Mouse (Mus musculus) gastrocnemius, postnatal 36 days (tissue): Measurements from ENCODE around the gene Decr2. TPM values are rescaled to one million over a fixed set of nuclear protein-coding genes. Genes with fewer than 3 reads are reported as not detected.

ENCODE experiments used
- total RNA-seq, 2 experiments: library from RNA; stranded (reverse); gene quantifications; 2 replicates each; pipeline ENCODE4 v1.2.3; 2021

Decr2 gene
- total RNA-seq, 2 experiments from 2014 or later, result 2.3 to 2.8 TPM

Other genes with a start within 250 kb of the Decr2 start
- gene Gm20683, start 248.6 kb downstream of the Decr2 start, total RNA-seq, result 10 to 100 TPM; 18.6 to 19.2 TPM
- 10 to 100 TPM; 63.4 to 68.4 TPM for gene Rhot2, start 245.5 kb downstream of the Decr2 start, total RNA-seq
- gene Wdr90, start 228.8 kb downstream of the Decr2 start, total RNA-seq, result 1 to 10 TPM in 1 of 2 experiments, under 1 TPM in 1; 0.39 to 1.6 TPM
- gene Mcrip2, start 221.6 kb downstream of the Decr2 start, total RNA-seq, result 100 to 1,000 TPM in 1 of 2 experiments, 10 to 100 TPM in 1; 87.2 to 102 TPM
- 10 to 100 TPM; 28.9 to 32.2 TPM for gene Mettl26, start 215.3 kb downstream of the Decr2 start, total RNA-seq
- under 1 TPM; 0.59 to 0.69 TPM for gene Wfikkn1, start 209.5 kb downstream of the Decr2 start, total RNA-seq
- 10 to 100 TPM in 1 of 2 experiments, 1 to 10 TPM in 1; 8.5 to 10.8 TPM for gene Rab40c, start 170.6 kb downstream of the Decr2 start, total RNA-seq
- 10 to 100 TPM; 24.1 to 27.4 TPM for gene Pigq, start 145.4 kb downstream of the Decr2 start, total RNA-seq
- not detected for gene Nhlrc4, start 145.4 kb downstream of the Decr2 start, total RNA-seq
- gene A930017K11Rik, start 137.8 kb downstream of the Decr2 start, total RNA-seq, result not detected
- gene Capn15, start 104.5 kb downstream of the Decr2 start, total RNA-seq, result 1 to 10 TPM; 5.4 to 6.5 TPM
- 10 to 100 TPM; 57.9 to 61.5 TPM for gene Rab11fip3, start 20.8 kb downstream of the Decr2 start, total RNA-seq
- gene Nme4, start 5.3 kb upstream of the Decr2 start, total RNA-seq, result 1 to 10 TPM; 1.0 to 1.7 TPM
- 1 to 10 TPM in 1 of 2 experiments, under 1 TPM in 1; 0.69 to 1.4 TPM for gene Tmem8, start 23.0 kb upstream of the Decr2 start, total RNA-seq
- 10 to 100 TPM; 55.9 to 60.6 TPM for gene Mrpl28, start 33.2 kb upstream of the Decr2 start, total RNA-seq
- 10 to 100 TPM; 13.0 to 14.7 TPM for gene Axin1, start 48.4 kb upstream of the Decr2 start, total RNA-seq
- not detected for gene Pdia2, start 108.8 kb upstream of the Decr2 start, total RNA-seq
- 1 to 10 TPM; 1.0 to 1.1 TPM for gene Rgs11, start 112.6 kb upstream of the Decr2 start, total RNA-seq
- 1 to 10 TPM in 1 of 2 experiments, under 1 TPM in 1; 0.42 to 1.3 TPM for gene Arhgdig, start 117.4 kb upstream of the Decr2 start, total RNA-seq
- gene Fam234a, start 153.9 kb upstream of the Decr2 start, total RNA-seq, result 10 to 100 TPM; 65.5 to 66.9 TPM
- 10 to 100 TPM in 1 of 2 experiments, 1 to 10 TPM in 1; 9.9 to 10.8 TPM for gene Luc7l, start 162.6 kb upstream of the Decr2 start, total RNA-seq